Mouse (Mus musculus) heart, adult 11 months (tissue): ENCODE results near the gene Acvr1b.

Experiments used
- DNase-seq: peaks from one replicate; pipeline ENCODE4 v3.0.0; 2022

Acvr1b gene

DNA sequence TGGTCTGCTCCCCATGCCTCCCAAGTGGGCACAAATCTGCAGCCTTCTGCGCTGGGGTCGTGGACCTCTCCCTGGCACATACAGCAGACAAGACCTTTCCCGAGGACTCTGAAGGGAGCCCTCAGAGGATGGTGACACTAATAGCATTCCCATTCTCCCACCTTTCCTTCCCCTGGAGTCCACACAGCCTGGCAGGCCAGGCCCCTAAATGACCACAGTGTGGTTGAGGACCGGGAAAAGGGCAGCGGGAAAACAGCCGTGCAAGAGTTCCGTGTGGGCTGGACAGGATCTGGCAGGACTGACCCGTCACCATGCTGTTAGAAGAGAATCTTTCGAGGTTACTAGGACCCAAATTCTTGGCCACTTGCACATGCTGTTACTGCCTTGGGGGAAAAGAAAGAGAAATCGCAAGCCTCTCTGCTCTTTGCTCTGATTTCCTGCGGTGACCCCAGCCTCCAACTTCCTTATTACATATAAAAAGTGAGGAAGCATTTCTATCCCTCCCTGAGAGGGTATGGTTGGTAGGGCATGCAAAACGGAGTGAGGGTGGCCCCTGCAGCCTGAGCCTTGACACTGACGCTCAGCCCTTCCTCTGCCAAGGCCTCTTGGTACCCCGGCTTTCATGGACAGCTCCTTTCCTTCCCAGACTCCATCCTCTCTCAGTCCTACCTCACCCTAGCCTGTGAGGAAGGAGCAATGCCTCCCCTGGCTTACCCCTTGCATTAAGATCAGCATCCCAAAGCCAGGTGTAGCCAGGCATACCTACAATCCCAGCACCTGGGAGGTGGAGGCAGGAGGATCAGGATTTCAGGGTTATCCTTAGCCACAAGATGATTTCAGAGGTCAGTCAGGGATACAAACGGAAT is 27.5 kb upstream of the Acvr1b start:
- peak; percentile 95 for DNase-seq

DNA sequence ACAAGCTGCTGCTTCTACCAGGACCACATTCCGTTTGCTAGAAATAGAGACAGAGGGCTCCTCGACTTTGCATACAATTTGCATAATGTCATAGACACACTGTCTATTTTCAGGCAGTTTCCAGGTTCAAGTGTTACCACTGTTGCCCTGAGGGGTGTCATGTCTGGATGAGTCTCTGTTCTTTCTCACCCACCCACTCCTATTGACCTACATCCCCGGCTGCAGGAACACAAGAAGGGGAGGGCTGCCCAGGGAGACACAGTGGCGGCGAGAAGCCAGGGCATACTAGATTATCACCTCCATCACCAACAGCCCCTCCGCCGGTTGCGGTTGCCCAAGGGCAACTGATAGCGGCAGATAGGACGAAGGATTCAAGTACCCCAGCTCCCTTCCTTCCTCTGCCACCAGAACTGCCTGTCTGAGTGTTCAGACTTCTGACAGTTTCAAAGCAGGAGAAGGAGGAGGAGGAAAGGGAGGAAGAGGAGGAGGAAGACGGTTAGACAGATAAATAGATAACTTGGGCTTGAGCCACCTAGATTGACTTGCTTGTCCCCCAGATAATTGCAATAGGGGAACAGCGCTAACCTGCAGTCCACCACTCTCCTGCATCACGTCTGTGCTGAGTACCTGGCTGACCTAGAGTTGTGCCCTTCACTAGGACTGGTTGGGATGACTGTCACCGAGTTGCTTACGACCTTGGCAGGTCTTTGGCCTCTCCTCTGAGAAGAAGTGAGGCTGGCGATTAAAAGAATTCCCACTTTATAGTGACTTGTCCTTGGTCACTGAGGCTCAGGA is 26.6 kb upstream of the Acvr1b start:
- DNase-seq = peak; percentile 92

DNA sequence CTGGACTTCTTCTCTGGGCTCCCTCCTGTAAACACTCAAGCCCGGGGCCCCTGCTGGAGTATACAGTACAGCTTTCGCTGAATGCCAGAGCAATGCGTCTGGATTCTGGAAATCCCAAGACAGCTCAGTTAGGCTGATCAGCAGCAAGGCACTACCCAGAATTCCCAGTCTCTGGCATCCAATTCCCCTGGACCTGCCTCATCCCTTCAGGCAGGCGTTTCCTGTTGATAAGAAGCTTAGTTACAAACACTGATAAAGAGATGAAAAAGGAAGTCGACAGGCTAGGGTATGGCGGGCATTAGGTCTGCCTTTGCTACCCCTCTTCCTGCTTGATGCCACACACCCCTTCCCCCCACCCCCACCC is 26.0 kb upstream of the Acvr1b start:
- peak; percentile 97 for DNase-seq

DNA sequence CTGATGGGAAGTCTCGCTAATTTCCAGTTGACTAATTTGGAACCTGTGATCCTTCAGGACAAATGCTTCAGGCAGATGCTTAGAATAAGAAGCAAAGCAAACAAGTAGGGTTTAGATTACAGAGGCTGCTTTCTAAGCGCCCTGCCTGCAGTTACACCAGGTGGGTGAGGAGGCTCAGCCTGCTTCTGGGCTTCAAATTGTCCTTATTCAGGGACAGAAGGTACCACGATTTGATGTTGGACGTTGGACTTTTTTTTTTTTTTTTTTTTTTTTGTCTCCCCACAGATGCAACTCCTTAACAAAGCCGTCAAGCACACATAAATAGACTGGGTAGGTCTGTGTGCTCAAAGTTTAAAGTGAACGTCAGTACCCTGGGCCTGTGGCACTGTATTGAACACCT is 25.3 kb upstream of the Acvr1b start:
- DNase-seq = no peak

DNA sequence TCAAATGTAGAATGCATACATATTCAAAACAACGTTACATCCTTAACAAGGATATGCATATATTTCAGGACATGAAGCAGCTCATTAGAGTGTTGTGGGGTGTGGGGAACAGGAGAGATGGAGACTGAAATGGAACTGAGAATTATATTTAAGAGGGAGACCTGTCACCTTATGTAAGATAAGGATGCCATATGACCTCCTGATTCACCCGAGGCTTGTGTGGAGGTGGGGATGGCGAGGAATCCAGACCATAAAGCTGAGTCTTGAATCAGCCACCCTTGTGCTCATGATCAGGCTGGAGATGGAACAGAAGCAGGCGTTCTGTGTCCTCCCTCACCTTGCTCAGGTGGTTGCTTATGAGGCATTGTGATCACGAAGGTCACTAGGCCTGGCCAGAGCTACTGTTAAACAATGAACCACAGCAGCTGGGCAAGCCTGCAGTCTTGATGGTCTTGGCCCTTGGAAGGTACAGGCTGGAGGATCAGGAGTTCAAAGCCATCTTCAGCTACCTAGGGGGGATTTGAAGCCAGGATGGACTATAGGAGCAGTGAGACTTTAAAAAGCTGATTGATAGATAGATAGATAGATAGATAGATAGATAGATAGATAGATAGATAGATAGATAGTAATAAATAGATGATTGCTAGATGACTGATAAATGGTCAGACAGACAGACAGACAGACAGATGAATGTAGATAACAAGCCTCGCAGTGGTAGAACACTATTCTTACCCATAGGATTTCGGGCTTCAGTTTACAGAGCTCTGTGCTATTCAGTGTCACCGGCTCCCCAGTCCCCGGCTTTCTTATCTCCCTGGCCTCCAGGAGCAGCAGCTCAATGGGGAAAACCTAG is 22.2 kb upstream of the Acvr1b start:
- no peak for DNase-seq

DNA sequence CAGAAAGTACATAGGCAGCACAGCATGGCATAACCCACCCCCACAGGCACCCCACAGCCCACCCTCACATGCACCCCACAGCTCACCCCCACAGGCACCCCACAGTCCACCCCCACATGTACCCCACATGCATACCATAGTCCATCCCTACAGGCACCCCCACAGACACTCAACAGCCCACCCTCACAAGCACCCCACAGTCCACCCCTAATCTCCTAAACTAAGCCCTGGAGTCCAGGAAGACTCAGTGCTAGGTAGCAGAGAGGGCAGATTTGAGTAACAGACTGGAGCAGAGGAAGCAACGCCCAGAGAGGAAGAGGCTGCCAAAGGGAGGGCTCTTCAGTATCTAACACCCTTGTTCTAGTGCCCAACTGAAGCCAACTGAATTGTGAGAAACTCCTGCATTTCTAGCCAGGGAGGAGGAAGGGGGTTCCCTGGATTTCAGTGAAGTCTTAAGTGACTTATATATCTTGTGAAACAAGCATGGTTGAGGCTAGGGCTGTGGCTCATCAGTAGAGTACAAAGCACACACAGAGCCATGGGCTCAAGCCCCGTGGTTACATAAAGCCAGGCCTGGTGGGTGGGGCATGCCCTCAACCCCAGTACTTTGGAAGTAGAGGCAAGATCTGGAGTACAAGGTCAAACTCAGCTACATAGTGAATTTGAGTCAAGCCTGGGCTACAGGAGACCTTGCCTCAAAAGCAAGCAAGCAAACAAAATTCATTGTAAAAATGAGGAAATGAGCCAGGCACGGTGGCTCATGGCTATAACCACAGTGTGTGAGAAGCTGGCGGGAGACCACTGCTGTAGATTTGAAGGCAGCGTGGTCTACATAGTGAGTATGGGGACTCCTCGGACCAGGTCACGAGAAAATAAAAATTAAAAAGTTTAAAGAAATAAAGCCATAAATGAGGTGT is 18.9 kb upstream of the Acvr1b start:
- no peak for DNase-seq

DNA sequence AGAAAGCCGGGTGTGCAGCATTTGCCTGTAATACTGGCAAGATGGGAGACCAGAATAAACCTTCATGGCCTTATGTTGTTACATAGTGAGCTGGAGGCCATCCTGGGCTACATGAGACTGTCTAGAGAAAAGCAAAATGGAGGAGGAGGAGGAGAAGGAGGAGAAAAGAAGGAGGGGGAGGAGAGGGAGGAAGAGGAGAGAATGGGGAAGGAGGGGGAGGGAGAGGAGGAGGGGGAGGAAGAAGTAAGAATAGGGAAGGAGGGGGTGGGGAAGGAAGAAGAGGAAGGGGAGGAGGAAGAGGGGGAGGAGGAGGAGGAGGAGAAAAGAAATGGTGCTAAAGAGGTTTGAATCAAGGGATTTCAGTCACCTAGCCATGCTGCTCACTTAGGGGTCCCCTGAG is 13.7 kb upstream of the Acvr1b start:
- DNase-seq = no peak

DNA sequence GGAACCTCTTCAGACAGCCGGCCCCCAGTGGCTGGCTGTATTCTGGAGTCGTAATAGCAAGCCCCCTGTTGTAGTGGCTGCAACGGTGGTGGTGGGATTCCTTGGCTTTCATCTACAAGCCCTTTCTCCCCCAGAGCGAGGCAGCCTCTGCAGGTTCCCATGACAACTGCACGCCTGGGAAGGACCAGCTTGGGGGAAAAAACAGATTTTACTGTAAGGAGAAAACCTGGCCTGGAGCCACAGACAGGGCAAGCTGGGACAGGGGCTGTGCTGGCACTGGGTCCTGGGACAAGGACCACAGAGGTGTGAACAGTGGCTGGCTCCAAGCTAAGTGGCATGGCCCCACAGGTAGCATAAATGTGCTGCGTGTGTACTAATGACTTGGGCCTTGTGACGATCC is 13.3 kb upstream of the Acvr1b start:
- DNase-seq = peak; percentile 87

DNA sequence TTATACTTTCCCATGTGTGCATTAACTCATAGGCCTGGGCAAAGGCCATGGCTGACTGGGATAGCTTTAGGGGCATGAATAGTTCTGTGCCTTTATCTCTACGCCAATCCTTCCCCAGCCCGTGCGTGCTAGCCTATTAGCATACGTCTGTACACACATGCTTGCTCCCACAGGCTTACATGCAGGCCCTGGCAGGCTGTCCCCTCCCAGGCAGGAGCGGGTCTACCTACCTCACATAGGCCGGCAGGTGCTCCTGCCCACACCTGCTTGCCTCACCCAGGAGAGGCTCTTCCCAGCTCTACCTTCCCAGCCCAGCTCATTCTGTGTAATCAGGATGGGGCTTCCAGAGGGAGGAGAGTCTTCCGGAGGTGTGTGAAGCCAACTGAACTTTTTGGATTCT is 12.3 kb upstream of the Acvr1b start:
- no peak for DNase-seq

DNA sequence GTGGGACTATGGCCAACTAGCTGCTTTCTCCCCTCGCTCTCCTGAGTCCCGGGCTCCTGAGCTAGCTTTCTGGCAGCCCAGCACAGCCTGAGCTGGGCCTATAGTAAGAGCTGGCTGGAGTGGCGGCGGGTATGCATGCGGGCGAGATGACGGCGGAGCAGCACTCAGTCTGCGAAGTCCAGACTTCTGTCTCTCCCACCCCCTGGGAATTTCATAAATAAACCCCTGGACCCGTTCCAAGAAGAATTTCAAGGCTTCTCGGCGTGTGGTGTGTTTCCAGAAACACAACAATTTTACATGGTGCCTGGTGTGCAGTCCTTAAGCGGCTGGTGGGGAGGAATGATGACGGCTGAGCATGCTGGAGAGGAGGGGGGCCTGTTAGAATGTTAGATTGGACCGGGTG is 10.8 kb upstream of the Acvr1b start:
- peak; percentile 93 for DNase-seq

DNA sequence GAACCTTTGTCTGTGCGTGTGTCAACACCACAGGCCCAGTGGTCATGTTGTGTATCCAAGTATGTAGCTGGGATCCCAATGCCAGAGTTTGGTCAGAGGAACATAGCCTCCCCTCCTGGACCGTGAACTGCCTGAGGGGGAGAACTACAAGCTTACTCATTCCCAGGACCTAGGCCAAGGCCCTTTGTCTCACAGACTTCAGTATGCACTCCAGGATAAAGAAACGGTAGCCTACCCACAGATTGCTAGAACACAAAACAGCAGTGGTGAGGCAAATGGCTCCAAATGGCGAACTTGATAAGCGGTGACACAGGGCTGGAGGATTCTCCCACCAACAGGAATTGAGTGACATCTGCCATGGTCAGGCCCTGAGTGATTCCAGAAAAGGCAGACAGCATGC is 10.0 kb upstream of the Acvr1b start:
- peak; percentile 95 for DNase-seq

DNA sequence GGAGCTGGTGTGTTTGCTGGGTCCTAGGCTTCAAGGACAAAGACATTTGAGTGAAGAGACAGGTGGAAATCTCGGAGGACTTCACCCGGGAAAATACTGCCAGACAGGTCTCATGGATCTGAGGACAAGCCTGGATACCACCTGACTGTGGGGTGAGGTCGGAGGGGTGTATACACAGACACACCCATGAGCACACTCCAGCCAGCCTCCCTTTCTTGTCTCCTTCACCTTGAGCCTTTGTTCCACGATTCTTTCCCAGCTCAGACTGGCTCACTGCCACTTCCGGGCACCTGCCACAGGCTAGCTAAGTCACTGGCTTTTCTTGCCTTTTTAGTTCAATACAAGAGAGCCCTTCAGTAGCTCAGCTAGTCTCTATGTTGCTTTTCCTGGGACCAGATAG is 9.6 kb upstream of the Acvr1b start:
- DNase-seq = no peak

DNA sequence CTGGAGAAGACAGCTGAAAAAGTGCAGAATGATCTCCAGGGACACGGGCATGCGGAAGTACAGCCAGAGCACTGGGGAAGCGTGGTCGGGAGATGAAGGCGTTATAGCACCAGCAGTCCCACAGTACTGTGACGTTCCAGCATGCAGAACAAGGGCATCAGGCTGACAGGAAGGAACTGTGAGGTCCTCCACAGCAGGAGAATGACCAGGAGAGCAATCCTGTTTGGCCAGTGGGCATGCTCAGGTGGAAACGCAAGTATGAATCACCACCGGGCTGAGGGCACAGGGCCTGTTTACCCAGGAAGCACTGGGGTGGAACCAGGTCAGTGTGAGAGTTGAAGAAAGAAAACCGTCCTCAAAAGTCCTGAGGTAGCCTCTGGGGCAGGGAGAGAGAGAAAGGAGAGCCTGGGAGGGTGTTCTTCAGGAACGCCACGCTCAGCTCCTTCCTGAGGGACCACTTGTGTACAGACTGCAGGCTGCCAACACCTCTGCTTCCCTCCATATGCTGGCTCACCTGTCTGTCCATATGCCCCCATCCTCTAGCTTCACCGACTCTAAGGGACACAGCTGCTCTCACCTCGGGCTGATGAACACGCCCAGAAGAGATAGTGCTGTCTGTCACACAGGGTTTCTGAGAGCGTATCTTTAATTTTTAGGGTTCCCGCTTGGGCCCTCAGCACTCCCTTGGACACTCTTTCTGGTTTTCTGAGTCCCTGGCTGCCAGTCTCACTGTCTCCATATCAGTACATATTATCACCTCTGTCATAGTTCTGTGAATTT is 8.0 kb upstream of the Acvr1b start:
- DNase-seq = peak; percentile 91

DNA sequence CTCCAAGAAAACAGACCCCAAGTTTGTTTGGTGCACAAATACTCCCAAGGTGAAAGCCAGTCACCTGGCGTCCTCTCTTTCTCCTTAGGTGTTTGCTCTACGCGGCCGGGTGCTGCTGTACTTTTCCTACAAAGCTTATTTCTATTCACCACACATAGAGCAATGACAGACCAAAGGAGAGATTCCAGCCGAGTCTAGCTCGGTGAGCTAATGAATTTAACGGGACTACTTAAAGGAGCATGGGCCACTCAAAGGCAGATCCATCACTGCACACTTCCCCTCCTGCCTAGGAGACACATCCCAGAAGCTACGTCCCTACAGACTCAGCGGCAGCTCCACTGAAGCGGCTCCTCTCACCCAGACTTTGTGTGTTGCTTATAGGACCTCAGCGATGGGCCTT is 6.3 kb upstream of the Acvr1b start:
- no peak for DNase-seq

DNA sequence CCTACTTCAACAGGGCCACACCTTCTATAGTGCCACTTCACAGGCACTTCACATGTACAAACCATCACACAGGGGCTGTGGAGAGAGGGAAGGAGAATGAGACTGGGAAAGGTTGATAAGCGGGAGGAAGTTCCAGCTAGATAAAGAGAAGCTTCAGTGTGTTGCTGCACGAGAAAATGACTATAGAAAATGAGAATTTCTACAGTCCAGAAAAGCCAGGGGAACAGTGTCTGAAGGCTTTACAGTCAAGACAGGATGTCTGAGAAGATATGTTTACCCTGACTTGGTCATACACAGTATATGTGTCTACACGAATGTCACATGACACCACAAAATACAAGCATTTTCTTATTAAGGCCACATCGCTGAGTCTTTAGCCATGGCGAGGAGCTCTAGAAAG is 4.0 kb upstream of the Acvr1b start:
- no peak for DNase-seq

DNA sequence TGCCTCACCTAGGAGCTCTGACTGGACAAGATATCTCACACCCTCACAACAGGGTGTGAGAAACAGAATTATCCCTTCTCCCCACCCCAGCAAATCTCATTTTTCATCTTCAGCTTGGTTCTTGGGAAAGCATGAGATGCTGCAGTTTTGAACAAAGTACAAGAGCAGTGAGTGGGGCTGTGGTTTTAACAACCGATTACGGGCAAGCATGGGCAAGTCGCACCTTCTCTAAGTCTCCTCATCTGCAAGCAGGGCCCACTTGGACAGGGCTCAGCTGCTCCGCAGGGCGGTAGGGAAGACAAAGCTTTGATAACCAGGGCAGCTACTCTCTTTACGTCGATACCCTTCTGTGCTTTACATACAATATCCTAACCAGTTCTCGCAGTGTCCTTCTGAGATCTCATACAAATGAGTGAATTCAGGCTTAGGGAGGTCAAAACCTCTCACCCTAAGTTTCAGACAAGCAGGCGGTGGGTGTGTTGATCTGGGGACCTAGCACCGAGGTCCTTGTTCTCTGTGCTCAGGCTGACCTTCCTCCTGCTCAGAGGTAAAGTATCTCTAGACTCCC is 3.4 kb upstream of the Acvr1b start:
- DNase-seq = no peak

DNA sequence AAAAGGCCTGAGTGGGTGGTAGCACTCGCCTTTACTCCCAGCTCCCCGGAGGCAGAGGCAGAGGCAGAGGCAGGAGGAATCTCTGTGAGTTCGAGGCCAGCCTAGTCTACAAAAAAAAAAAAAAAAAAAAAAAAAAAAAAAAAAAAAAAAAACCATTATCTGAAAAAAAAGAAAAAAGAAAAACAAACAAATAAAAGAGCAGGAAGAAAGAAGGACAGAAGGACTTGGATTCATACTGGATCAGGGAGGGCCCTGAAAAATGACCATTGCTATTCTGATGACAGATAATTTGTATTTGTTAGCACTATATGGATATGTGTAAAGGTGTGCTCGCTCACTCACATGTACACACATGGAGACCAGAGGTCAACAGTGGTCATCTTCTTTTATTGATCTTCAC is 2.6 kb upstream of the Acvr1b start:
- no peak for DNase-seq

DNA sequence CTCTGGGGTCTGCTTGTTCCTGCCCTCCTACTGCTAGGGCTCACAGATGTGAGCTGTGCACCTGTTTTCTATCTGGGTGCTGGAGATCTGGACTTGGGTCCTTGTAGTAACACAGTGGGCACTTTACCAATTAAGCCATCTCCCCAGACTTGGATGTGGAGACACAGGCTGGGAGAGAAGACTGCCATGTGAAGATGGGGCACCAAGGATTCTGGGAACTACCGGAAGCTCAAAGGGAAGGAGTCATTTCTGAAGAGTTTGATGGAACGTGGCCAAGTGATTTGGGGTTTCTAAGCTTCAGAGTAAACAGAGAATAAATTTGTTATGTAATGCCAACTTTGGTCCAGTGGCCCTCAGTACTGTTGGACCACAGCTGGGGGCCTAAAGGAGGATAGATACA is 1.9 kb upstream of the Acvr1b start:
- DNase-seq = peak; percentile 86

DNA sequence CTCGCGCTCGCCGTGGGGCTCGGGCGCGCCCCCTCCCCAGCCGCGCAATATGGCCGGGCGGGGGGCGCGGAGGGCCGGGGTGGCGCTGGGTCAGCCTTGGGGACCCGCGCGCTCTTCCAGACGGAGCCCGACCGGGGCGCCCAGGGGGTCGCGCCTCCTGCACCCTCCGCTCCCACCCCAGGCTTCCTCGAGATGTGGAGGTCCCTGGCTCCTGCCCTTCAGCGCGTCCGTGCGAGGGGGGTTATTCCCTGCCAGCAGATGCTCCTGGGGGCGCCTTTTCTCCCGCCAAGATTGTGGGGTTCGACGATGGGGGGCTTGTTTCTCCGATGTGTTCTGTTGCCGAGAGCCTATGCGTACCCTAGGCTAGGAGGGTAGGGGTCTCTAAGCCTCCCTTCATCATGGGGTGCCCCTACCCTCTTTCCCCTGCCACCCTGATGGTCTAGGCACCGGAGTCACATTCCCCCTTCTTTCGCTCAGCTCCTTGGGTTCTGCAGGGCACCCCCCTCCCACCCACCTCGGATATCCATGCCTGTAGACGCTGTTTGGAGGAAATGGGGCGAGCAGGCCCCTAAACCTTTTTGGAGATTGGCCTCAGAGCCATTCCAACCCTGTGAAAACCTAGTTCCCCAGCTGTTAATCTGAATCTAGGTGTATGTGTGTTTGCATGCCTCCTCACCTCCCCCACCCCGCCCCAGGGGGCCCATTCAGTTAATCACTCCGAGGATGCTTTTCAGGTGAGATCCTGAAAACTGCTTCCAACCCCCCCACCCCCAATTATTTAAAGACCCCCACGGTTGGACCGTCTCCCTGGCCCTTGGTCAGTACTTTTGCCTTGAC is 645 bp downstream of the Acvr1b start:
- DNase-seq = peak; percentile 97

DNA sequence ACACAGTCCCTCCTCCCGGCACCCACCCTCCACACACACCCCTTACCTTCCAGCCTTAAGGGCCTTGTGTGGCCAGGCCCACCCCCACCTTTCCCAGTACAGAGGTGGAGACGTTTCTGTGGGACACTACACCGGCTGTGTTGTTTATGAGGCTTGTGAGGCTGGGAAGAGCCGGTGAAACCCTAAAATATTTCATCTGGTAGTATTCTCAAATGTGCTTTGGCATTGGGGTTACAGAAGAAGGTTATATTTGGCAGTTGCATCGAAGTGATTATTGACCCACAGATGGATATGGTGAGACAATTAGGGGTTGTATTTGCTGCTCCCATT is 1.2 kb downstream of the Acvr1b start:
- no peak for DNase-seq
